Mouse (Mus musculus): ENCODE results near the gene Nrm.

Gene Nrm

GRCm38 (mm10) chr17:35861198-35861857 lies at the start of gene Nrm:
TSS of gene Nrm (plus strand) at chr17:35861318.
- peak; percentile 80 for DNase-seq (ENCODE audit: low read depth, low spot score)

- DNase-seq (ENCODE audit: low read depth, low spot score) = no peak
These were observed 48.8 kb upstream of the Nrm start for GRCm38 (mm10) chr17:35812307-35812706.

GRCm38 (mm10) chr17:35812736-35813135 lies 48.4 kb upstream of the Nrm start:
- DNase-seq (ENCODE audit: low read depth, low spot score) = no peak

- DNase-seq (ENCODE audit: low read depth, low spot score) = no peak
These were observed 47.9 kb upstream of the Nrm start for GRCm38 (mm10) chr17:35813245-35813647.

GRCm38 (mm10) chr17:35813653-35814052 lies 47.5 kb upstream of the Nrm start:
- DNase-seq (ENCODE audit: low read depth, low spot score) = no peak

- DNase-seq (ENCODE audit: low read depth, low spot score) = no peak
These were observed 46.4 kb upstream of the Nrm start for GRCm38 (mm10) chr17:35814678-35815077.

GRCm38 (mm10) chr17:35815836-35816235 lies 45.3 kb upstream of the Nrm start:
- no peak for DNase-seq (ENCODE audit: low read depth, low spot score)

- no peak for DNase-seq (ENCODE audit: low read depth, low spot score)
These were observed 44.4 kb upstream of the Nrm start for GRCm38 (mm10) chr17:35816686-35817085.

- no peak for DNase-seq (ENCODE audit: low read depth, low spot score)
These were observed 43.9 kb upstream of the Nrm start for GRCm38 (mm10) chr17:35817226-35817625.

- DNase-seq (ENCODE audit: low read depth, low spot score) = no peak
These were observed 41.0 kb upstream of the Nrm start for GRCm38 (mm10) chr17:35820111-35820510.

GRCm38 (mm10) chr17:35821439-35822430 lies 39.4 kb upstream of the Nrm start, which contains the start of gene Ier3:
TSS of gene Ier3 (plus strand) at chr17:35821684.
- DNase-seq (ENCODE audit: low read depth, low spot score) = no peak

GRCm38 (mm10) chr17:35822564-35822963 lies 38.6 kb upstream of the Nrm start:
- no peak for DNase-seq (ENCODE audit: low read depth, low spot score)

- DNase-seq (ENCODE audit: low read depth, low spot score) = peak; percentile 83
These were observed 37.9 kb upstream of the Nrm start, which contains the start of gene Flot1 for GRCm38 (mm10) chr17:35822964-35823937. TSS of gene Flot1 (plus strand) at chr17:35823230.

- no peak for DNase-seq (ENCODE audit: low read depth, low spot score)
These were observed 36.7 kb upstream of the Nrm start for GRCm38 (mm10) chr17:35824402-35824801.

- no peak for DNase-seq (ENCODE audit: low read depth, low spot score)
These were observed 35.8 kb upstream of the Nrm start for GRCm38 (mm10) chr17:35825109-35825850.

- no peak for DNase-seq (ENCODE audit: low read depth, low spot score)
These were observed 31.4 kb upstream of the Nrm start for GRCm38 (mm10) chr17:35829737-35830136.

GRCm38 (mm10) chr17:35832400-35833238 lies 28.5 kb upstream of the Nrm start:
- no peak for DNase-seq (ENCODE audit: low read depth, low spot score)

- no peak for DNase-seq (ENCODE audit: low read depth, low spot score)
These were observed 27.8 kb upstream of the Nrm start for GRCm38 (mm10) chr17:35833239-35833751.

- DNase-seq (ENCODE audit: low read depth, low spot score) = no peak
These were observed 27.2 kb upstream of the Nrm start for GRCm38 (mm10) chr17:35833894-35834293.

Measured in c-Kit-negative CD71-positive TER-119-positive erythroid progenitor cells, embryonic 14.5 days (primary cell).